Mouse (Mus musculus): ENCODE data around the gene Hadha. TPM values are rescaled to one million over a fixed set of nuclear protein-coding genes. Genes with fewer than 3 reads are reported as not detected.

Gene Hadha
- total RNA-seq, 1 experiment, result 102 TPM

DNA sequence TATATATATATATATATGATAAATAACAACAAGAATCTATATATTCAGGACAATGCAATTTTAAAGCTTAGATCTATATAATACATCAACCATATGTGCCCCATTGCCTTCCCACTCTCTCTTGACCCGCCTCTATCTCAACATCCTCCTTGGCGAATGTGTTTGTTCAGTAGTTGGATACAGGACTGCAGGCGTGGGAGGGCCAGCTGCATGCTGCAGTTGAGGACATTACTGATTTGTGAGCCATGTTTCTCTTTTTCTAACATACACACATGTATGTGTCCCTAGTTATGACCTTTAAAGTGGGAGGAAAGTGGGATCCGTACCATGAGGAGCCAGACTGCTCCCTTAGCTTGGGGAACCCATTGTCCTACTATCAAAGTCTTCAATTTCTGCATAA lies 23.7 kb downstream of the Hadha start:
- Histone ChIP-seq H3K4me3 (ENCODE audit: insufficient read depth in 1 of 2, low read depth in 1 of 2, low read length in 2 of 2, poor library complexity in 1 of 2, severe bottlenecking in 1 of 2) (no peak overlapping the region), H3K4me1 (ENCODE audit: control insufficient read depth in 2 of 2, insufficient read depth in 2 of 2, low read length in 2 of 2, poor library complexity in 1 of 2) (no peaks in the 10 kb centered on the region), H3K36me3 (ENCODE audit: control insufficient read depth, insufficient read depth, low read length, poor library complexity, severe bottlenecking) (peaks cover 18% of the 10 kb centered on the region; the same call in 1 of the 2 replicates), H3K9me3 (ENCODE audit: control insufficient read depth, insufficient read depth, low read depth, low read length) (no peaks in the 10 kb centered on the region), H3K9ac (ENCODE audit: insufficient read depth, low read depth, low read length, poor library complexity, severe bottlenecking) (no peak overlapping the region), H3K27ac (ENCODE audit: insufficient read depth, low read depth, low read length, poor library complexity, severe bottlenecking) (no peak overlapping the region)
- no peak for TF ChIP-seq HCFC1 (IDR thresholded peaks at IDR 0.05; ENCODE audit: borderline replicate concordance, insufficient read depth, low read length)
- TF ChIP-seq CHD2 (IDR thresholded peaks at IDR 0.05; ENCODE audit: low read depth, low read length), result no peak
- TF ChIP-seq ZNF384 (IDR thresholded peaks at IDR 0.05; ENCODE audit: low read depth, low read length), result no peak
- no peak for TF ChIP-seq MAFK (IDR thresholded peaks at IDR 0.05; ENCODE audit: insufficient read depth, low read depth, low read length)
- no peak for TF ChIP-seq ZC3H11A (IDR thresholded peaks at IDR 0.05; ENCODE audit: borderline replicate concordance, low read depth, low read length)
- in situ Hi-C loops (cut with MboI; ENCODE audit: low sequenced_read_pairs in 2 of 2, unreplicated experiment in 2 of 2), result no loop called here
- no peak for DNase-seq (ENCODE audit: low read depth, low spot score)

DNA sequence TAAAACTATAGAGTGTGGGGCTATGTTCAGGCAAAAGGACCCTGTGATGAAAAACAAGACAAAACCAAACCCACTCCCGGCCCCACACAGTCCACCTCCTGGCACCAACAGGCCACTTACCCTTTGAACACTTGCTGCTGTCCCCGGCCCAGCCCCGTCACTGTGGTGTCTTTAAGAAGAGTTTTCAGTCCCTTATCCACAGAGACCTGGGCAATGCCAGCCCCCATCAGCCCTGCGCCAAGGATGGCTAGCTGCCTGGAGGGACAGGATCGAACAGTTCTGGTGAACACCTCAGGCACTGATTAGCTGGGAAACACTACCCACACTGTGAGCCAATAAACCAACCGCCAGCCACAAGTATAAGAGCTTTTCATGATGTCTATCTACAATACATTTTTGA lies 26.3 kb downstream of the Hadha start:
- peaks cover 25% of the 10 kb centered on the region; the same call in 1 of the 2 replicates for H3K36me3 ChIP-seq (ENCODE audit: control insufficient read depth, insufficient read depth, low read length, poor library complexity, severe bottlenecking)
- H3K9ac ChIP-seq (ENCODE audit: insufficient read depth, low read depth, low read length, poor library complexity, severe bottlenecking), result no peak overlapping the region
- no peak for TF ChIP-seq CHD2 (IDR thresholded peaks at IDR 0.05; ENCODE audit: low read depth, low read length)
- no peak for TF ChIP-seq ZNF384 (IDR thresholded peaks at IDR 0.05; ENCODE audit: low read depth, low read length)
- no peak for TF ChIP-seq HCFC1 (IDR thresholded peaks at IDR 0.05; ENCODE audit: borderline replicate concordance, insufficient read depth, low read length)
- TF ChIP-seq MAFK (IDR thresholded peaks at IDR 0.05; ENCODE audit: insufficient read depth, low read depth, low read length), result no peak
- TF ChIP-seq ZC3H11A (IDR thresholded peaks at IDR 0.05; ENCODE audit: borderline replicate concordance, low read depth, low read length), result no peak
- no peaks in the 10 kb centered on the region for H3K9me3 ChIP-seq (ENCODE audit: control insufficient read depth, insufficient read depth, low read depth, low read length)
- H3K27ac ChIP-seq (ENCODE audit: insufficient read depth, low read depth, low read length, poor library complexity, severe bottlenecking), result no peak overlapping the region
- in situ Hi-C loops (cut with MboI; ENCODE audit: low sequenced_read_pairs in 2 of 2, unreplicated experiment in 2 of 2), result no loop called here
- H3K4me1 ChIP-seq (ENCODE audit: control insufficient read depth in 2 of 2, insufficient read depth in 2 of 2, low read length in 2 of 2, poor library complexity in 1 of 2), result no peaks in the 10 kb centered on the region
- no peak overlapping the region for H3K4me3 ChIP-seq (ENCODE audit: insufficient read depth in 1 of 2, low read depth in 1 of 2, low read length in 2 of 2, poor library complexity in 1 of 2, severe bottlenecking in 1 of 2)
- no peak for DNase-seq (ENCODE audit: low read depth, low spot score)

DNA sequence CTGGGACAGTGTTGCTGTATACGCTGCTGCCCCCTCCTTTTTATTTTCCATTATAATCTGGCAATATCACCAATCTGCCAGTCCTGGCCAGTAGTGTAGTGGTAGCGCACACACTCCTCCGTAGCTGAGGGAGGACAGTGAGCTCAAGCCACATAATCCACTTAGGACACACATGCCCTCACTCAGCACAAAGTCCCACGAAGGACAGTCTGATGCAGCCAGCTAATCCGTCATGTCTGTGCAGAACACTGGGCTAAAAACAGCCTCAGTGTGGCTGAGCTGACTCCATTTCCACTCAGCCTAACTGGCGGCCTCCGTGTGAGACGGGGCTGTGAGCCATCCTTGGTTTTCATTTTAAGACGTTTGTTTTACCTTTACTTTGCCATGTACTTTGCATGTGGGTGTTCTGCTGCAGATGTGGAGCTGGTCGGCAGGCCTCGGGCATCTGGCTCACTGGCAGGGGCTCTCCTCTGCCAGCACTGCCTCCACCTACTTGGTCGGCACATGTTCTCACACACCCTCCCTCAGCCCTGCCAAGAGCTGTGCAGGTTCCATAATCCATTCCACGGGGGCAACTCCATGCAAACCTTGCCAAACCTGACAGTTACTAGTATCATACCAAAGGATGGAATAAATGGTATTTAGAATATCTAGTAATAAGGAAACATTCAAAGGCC lies 26.9 kb downstream of the Hadha start:
- peaks cover 27% of the 10 kb centered on the region; the same call in 1 of the 2 replicates for H3K36me3 ChIP-seq (ENCODE audit: control insufficient read depth, insufficient read depth, low read length, poor library complexity, severe bottlenecking)
- no peak overlapping the region for H3K27ac ChIP-seq (ENCODE audit: insufficient read depth, low read depth, low read length, poor library complexity, severe bottlenecking)
- no peaks in the 10 kb centered on the region for H3K9me3 ChIP-seq (ENCODE audit: control insufficient read depth, insufficient read depth, low read depth, low read length)
- TF ChIP-seq CHD2 (IDR thresholded peaks at IDR 0.05; ENCODE audit: low read depth, low read length), result no peak
- TF ChIP-seq ZC3H11A (IDR thresholded peaks at IDR 0.05; ENCODE audit: borderline replicate concordance, low read depth, low read length), result no peak
- TF ChIP-seq ZNF384 (IDR thresholded peaks at IDR 0.05; ENCODE audit: low read depth, low read length), result no peak
- no peak overlapping the region for H3K4me3 ChIP-seq (ENCODE audit: insufficient read depth in 1 of 2, low read depth in 1 of 2, low read length in 2 of 2, poor library complexity in 1 of 2, severe bottlenecking in 1 of 2)
- no peak for DNase-seq (ENCODE audit: low read depth, low spot score)
- no peaks in the 10 kb centered on the region for H3K4me1 ChIP-seq (ENCODE audit: control insufficient read depth in 2 of 2, insufficient read depth in 2 of 2, low read length in 2 of 2, poor library complexity in 1 of 2)
- in situ Hi-C loops (cut with MboI; ENCODE audit: low sequenced_read_pairs in 2 of 2, unreplicated experiment in 2 of 2), result no loop called here
- H3K9ac ChIP-seq (ENCODE audit: insufficient read depth, low read depth, low read length, poor library complexity, severe bottlenecking), result no peak overlapping the region

DNA sequence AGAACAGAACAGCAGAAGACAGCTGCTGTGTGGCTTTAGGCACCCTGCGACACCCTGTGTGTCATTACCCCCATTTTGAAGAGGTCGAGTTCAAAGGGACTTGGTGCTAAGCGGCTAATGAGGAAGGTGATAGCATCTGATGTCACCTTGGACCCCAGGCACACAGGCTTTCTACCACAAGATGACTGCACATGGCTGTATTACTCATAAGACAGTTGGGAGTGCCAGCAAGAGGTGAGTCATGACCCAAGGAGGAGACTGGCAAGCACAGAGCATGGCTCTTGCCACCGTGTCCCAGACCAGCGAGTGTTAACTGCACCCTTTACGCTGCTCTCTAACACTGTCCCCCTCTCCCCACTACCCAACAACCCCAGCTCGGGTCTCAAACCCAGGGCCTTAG lies 28.2 kb downstream of the Hadha start:
- in situ Hi-C loops (cut with MboI; ENCODE audit: low sequenced_read_pairs in 2 of 2, unreplicated experiment in 2 of 2), result no loop called here
- TF ChIP-seq CHD2 (IDR thresholded peaks at IDR 0.05; ENCODE audit: low read depth, low read length) (no peak), ZNF384 (IDR thresholded peaks at IDR 0.05; ENCODE audit: low read depth, low read length) (no peak), ZC3H11A (IDR thresholded peaks at IDR 0.05; ENCODE audit: borderline replicate concordance, low read depth, low read length) (no peak), MAFK (IDR thresholded peaks at IDR 0.05; ENCODE audit: insufficient read depth, low read depth, low read length) (no peak), HCFC1 (IDR thresholded peaks at IDR 0.05; ENCODE audit: borderline replicate concordance, insufficient read depth, low read length) (no peak)
- Histone ChIP-seq H3K27ac (ENCODE audit: insufficient read depth, low read depth, low read length, poor library complexity, severe bottlenecking) (no peak overlapping the region), H3K4me3 (ENCODE audit: insufficient read depth in 1 of 2, low read depth in 1 of 2, low read length in 2 of 2, poor library complexity in 1 of 2, severe bottlenecking in 1 of 2) (no peak overlapping the region), H3K36me3 (ENCODE audit: control insufficient read depth, insufficient read depth, low read length, poor library complexity, severe bottlenecking) (peaks cover 34% of the 10 kb centered on the region), H3K9me3 (ENCODE audit: control insufficient read depth, insufficient read depth, low read depth, low read length) (no peaks in the 10 kb centered on the region), H3K9ac (ENCODE audit: insufficient read depth, low read depth, low read length, poor library complexity, severe bottlenecking) (no peak overlapping the region), H3K4me1 (ENCODE audit: control insufficient read depth in 2 of 2, insufficient read depth in 2 of 2, low read length in 2 of 2, poor library complexity in 1 of 2) (no peaks in the 10 kb centered on the region)
- DNase-seq (ENCODE audit: low read depth, low spot score), result no peak
